Mouse (Mus musculus): ENCODE results near the gene Usp5. TPM values are rescaled to one million over a fixed set of nuclear protein-coding genes. Genes with fewer than 3 reads are reported as not detected.
A peak's percentile ranks its signal among the peaks of the same experiment; 100 is the strongest.

Gene Usp5
- total RNA-seq (2021): 10 to 100 TPM; 74.0 to 85.5 TPM

- DNase-seq: peak; percentile 94 to 98
- intact Hi-C loops (cut with DNase I): no loop called here
Observed at GRCm38 (mm10) chr6:124828868-124829798, at the start of gene Usp5, which contains the start of gene Cdca3. TSS of gene Usp5 (minus strand) at chr6:124829484. TSS of gene Cdca3 (plus strand) at chr6:124829547.

- no peak for DNase-seq
- intact Hi-C loops (cut with DNase I): no loop called here
Observed at GRCm38 (mm10) chr6:124874348-124874747, 45.1 kb upstream of the Usp5 start.

- intact Hi-C loops (cut with DNase I): no loop called here
- no peak for DNase-seq
Observed at GRCm38 (mm10) chr6:124866560-124866959, 37.3 kb upstream of the Usp5 start.

GRCm38 (mm10) chr6:124865766-124866362 is 36.6 kb upstream of the Usp5 start:
- no peak for DNase-seq

GRCm38 (mm10) chr6:124863658-124864298 is 34.5 kb upstream of the Usp5 start, which contains the start of gene Gpr162:
TSS of gene Gpr162 (minus strand) at chr6:124863983.
- intact Hi-C loops (cut with DNase I): no loop called here
- peak; percentile 55 to 58 for DNase-seq

More at GRCm38 (mm10) chr6:124865766-124866362, 36.6 kb upstream of the Usp5 start:
- intact Hi-C loops (cut with DNase I): no loop called here

- DNase-seq: no peak
- intact Hi-C loops (cut with DNase I): no loop called here
Observed at GRCm38 (mm10) chr6:124863125-124863657, 33.9 kb upstream of the Usp5 start.

- DNase-seq: no peak
- intact Hi-C loops (cut with DNase I): no loop called here
Observed at GRCm38 (mm10) chr6:124862406-124863124, 33.3 kb upstream of the Usp5 start.

GRCm38 (mm10) chr6:124861802-124862201 is 32.5 kb upstream of the Usp5 start:
- intact Hi-C loops (cut with DNase I): loop anchor here (1.0 kb wide), 1 partner anchor 221 kb away; no protein-coding TSS in a partner anchor

GRCm38 (mm10) chr6:124861266-124861665 is 32.0 kb upstream of the Usp5 start:
- intact Hi-C loops (cut with DNase I): loop anchor here (1.0 kb wide), 1 partner anchor 222 kb away; no protein-coding TSS in a partner anchor
- no peak for DNase-seq

More at GRCm38 (mm10) chr6:124861802-124862201, 32.5 kb upstream of the Usp5 start:
- no peak for DNase-seq

- intact Hi-C loops (cut with DNase I): no loop called here
Observed at GRCm38 (mm10) chr6:124860511-124860910, 31.2 kb upstream of the Usp5 start.

GRCm38 (mm10) chr6:124859725-124860124 is 30.4 kb upstream of the Usp5 start:
- intact Hi-C loops (cut with DNase I): loop anchor here (1.0 to 10.0 kb wide), 3 partner anchors 43 to 105 kb away; partner anchors contain the start of gene Cops7a
- peak; percentile 88 to 93 for DNase-seq

More at GRCm38 (mm10) chr6:124860511-124860910, 31.2 kb upstream of the Usp5 start:
- DNase-seq: no peak

GRCm38 (mm10) chr6:124858561-124859318 is 29.5 kb upstream of the Usp5 start:
- intact Hi-C loops (cut with DNase I): loop anchor here (1.0 to 10.0 kb wide), 3 partner anchors 44 to 106 kb away; partner anchors contain the start of gene Cops7a
- no peak for DNase-seq

GRCm38 (mm10) chr6:124857840-124858530 is 28.7 kb upstream of the Usp5 start:
- intact Hi-C loops (cut with DNase I): loop anchor here (2.0 to 10.0 kb wide), 2 partner anchors 45 to 107 kb away; partner anchors contain the start of gene Cops7a
- no peak for DNase-seq

- peak; percentile 79 to 83 for DNase-seq
- intact Hi-C loops (cut with DNase I): loop anchor here (10.0 kb wide), 1 partner anchor 108 kb away; the partner anchor contains the start of gene Cops7a
Observed at GRCm38 (mm10) chr6:124856916-124857839, 27.9 kb upstream of the Usp5 start, which contains the start of gene P3h3. TSS of gene P3h3 (minus strand) at chr6:124857752.

- no peak for DNase-seq
- intact Hi-C loops (cut with DNase I): loop anchor here (10.0 kb wide), 1 partner anchor 108 kb away; the partner anchor contains the start of gene Cops7a
Observed at GRCm38 (mm10) chr6:124856321-124856720, 27.0 kb upstream of the Usp5 start.

- intact Hi-C loops (cut with DNase I): loop anchor here (10.0 kb wide), 1 partner anchor 110 kb away; the partner anchor contains the start of gene Cops7a
- DNase-seq: no peak
Observed at GRCm38 (mm10) chr6:124854647-124855046, 25.4 kb upstream of the Usp5 start.

- DNase-seq: no peak
- intact Hi-C loops (cut with DNase I): loop anchor here (10.0 kb wide), 1 partner anchor 114 kb away; the partner anchor contains the start of gene Cops7a
Observed at GRCm38 (mm10) chr6:124850535-124850934, 21.3 kb upstream of the Usp5 start.

All from heart, postnatal 36 days (tissue).